In genomic region chr9:70503015-70503603, GRCm38 (mm10) we compare ENCODE assay signal across 8 mouse cellular contexts. TPM values are rescaled to one million over a fixed set of nuclear protein-coding genes. Genes with fewer than 3 reads are reported as not detected.
DNase-seq lines count a peak whose midpoint lies in the region; ATAC-seq and TF ChIP-seq lines count a peak whose summit lies in the region.

No protein-coding gene starts in this region.

- H3K9ac ChIP-seq in liver, embryonic 13.5 days = peak overlapping the region; percentile 97
- H3K9ac ChIP-seq in stomach, embryonic 16.5 days (ENCODE audit: low read length) = peak overlapping the region; percentile 98

- WGBS in liver, embryonic 13.5 days (ENCODE audit: insufficient replicate concordance) = under 1% methylated on average over 55 of the region's 70 CpGs
- under 1% methylated on average over 50 of the region's 70 CpGs for WGBS in stomach, embryonic 16.5 days

- no peaks in the 10 kb centered on the region for H3K36me3 ChIP-seq in testis, adult 2 months (ENCODE audit: control insufficient read depth, insufficient read depth, low read length)
- H3K36me3 ChIP-seq in liver, embryonic 13.5 days = peaks cover 10% of the 10 kb centered on the region
- no peaks in the 10 kb centered on the region for H3K36me3 ChIP-seq in stomach, embryonic 16.5 days (ENCODE audit: control insufficient read depth, insufficient read depth, low read length)

- no peaks in the 10 kb centered on the region for H3K27me3 ChIP-seq in testis, adult 2 months (ENCODE audit: control insufficient read depth, insufficient read depth, low read length)
- H3K27me3 ChIP-seq in liver, embryonic 13.5 days = no peaks in the 10 kb centered on the region
- no peaks in the 10 kb centered on the region for H3K27me3 ChIP-seq in stomach, embryonic 16.5 days (ENCODE audit: control insufficient read depth, insufficient read depth, low read length)

- H3K4me2 ChIP-seq in liver, embryonic 13.5 days = peak overlapping the region; percentile 75
- H3K4me2 ChIP-seq in stomach, embryonic 16.5 days (ENCODE audit: low read depth, low read length) = peak overlapping the region; percentile 66

- ATAC-seq in common myeloid progenitor, adult 5-6 weeks (replicated peaks; ENCODE audit: low read depth, poor library complexity, severe bottlenecking) = peak; percentile 50
- ATAC-seq in inflammation-experienced regulatory T-cells, adult 6 months = peak; percentile 26
- peak; percentile 84 for ATAC-seq in liver, embryonic 13.5 days (ENCODE audit: low read depth)
- ATAC-seq in stomach, embryonic 16.5 days (ENCODE audit: insufficient read depth, low FRiP score) = peak; percentile 87

- H3K9me3 ChIP-seq in liver, embryonic 13.5 days (replicated peaks) = no peaks in the 10 kb centered on the region
- no peaks in the 10 kb centered on the region for H3K9me3 ChIP-seq in stomach, embryonic 16.5 days (replicated peaks; ENCODE audit: control insufficient read depth, low read length)

- no peak for TF ChIP-seq POLR2A in testis, adult 2 months (IDR thresholded peaks at IDR 0.05; ENCODE audit: control insufficient read depth, low read depth, low read length)

- no peak for DNase-seq in testis, postnatal 14 days (ENCODE audit: low spot score)
- peak; percentile 71 for DNase-seq in gastrocnemius, postnatal 10 days
- peak; percentile 45 for DNase-seq in liver, embryonic 13.5 days
- DNase-seq in monocyte, adult 2 months (ENCODE audit: low read depth in 1 of 2, low spot score in 2 of 2) = peak; percentile 26 to 66

- peaks cover 2% of the 10 kb centered on the region; the same call in 1 of the 2 replicates for H3K4me1 ChIP-seq in testis, adult 2 months (ENCODE audit: control insufficient read depth, insufficient read depth, low read length)
- peaks cover 23% of the 10 kb centered on the region for H3K4me1 ChIP-seq in liver, embryonic 13.5 days (replicated peaks)
- peaks cover 11% of the 10 kb centered on the region for H3K4me1 ChIP-seq in stomach, embryonic 16.5 days (ENCODE audit: control insufficient read depth, insufficient read depth, low read length)

- peak overlapping the region; percentile 99 for H3K4me3 ChIP-seq in testis, adult 2 months (ENCODE audit: control insufficient read depth, low read depth, low read length)
- peak overlapping the region; percentile 94 for H3K4me3 ChIP-seq in liver, embryonic 13.5 days (replicated peaks)
- peak overlapping the region; percentile 95 for H3K4me3 ChIP-seq in stomach, embryonic 16.5 days (replicated peaks; ENCODE audit: low read length)

- peak overlapping the region; percentile 99 for H3K27ac ChIP-seq in testis, adult 2 months (ENCODE audit: control insufficient read depth, insufficient read depth, low read depth, low read length)
- peak overlapping the region; percentile 95 for H3K27ac ChIP-seq in liver, embryonic 13.5 days
- H3K27ac ChIP-seq in stomach, embryonic 16.5 days (ENCODE audit: low read length) = peak overlapping the region; percentile 98

- no peak for TF ChIP-seq CTCF in testis, adult 2 months (IDR thresholded peaks at IDR 0.05; ENCODE audit: control insufficient read depth, insufficient read depth, insufficient replicate concordance, low read depth, low read length)

RNA-seq across cellular contexts. Expression of gene Rnf111, which starts 0.4 kb away (rescaled TPM):
- polyA plus RNA-seq in testis, adult 2 months (2012; rRNA removed) = 25.7 and 26.9 TPM in 2 replicates
- total RNA-seq in common myeloid progenitor, adult 5-6 weeks (2017) = 31.3 and 38.7 TPM in 2 replicates
- total RNA-seq in gastrocnemius, postnatal 10 days (2021) = 10 to 100 TPM; 15.8 to 20.1 TPM
- polyA plus RNA-seq in inflammation-experienced regulatory T-cells, adult 6 months (2017; shearing (Covaris generic)) = 10 to 100 TPM; 21.1 to 29.6 (median 29.0) TPM
- 7.2 and 9.3 TPM in 2 replicates for polyA plus RNA-seq in liver, embryonic 13.5 days (2015; fragmentation: Nextera tagmentation; extraction: Ambion mirVana)
- polyA plus RNA-seq in stomach, embryonic 16.5 days (2015; fragmentation: Nextera tagmentation; extraction: Ambion mirVana) = 20.2 and 20.6 TPM in 2 replicates

RNA-seq across cellular contexts. Expression of gene Sltm, which starts 39.4 kb away (rescaled TPM):
- 32.3 and 34.5 TPM in 2 replicates for polyA plus RNA-seq in testis, adult 2 months (2012; rRNA removed)
- total RNA-seq in common myeloid progenitor, adult 5-6 weeks (2017) = 114 and 131 TPM in 2 replicates
- total RNA-seq in gastrocnemius, postnatal 10 days (2021) = 10 to 100 TPM; 21.4 to 26.5 TPM
- 100 to 1,000 TPM in 1 of 3 experiments, 10 to 100 TPM in 2; 63.4 to 116 (median 91.7) TPM for polyA plus RNA-seq in inflammation-experienced regulatory T-cells, adult 6 months (2017; shearing (Covaris generic))
- 20.6 and 23.6 TPM in 2 replicates for polyA plus RNA-seq in liver, embryonic 13.5 days (2015; fragmentation: Nextera tagmentation; extraction: Ambion mirVana)
- 47.1 and 49.6 TPM in 2 replicates for polyA plus RNA-seq in stomach, embryonic 16.5 days (2015; fragmentation: Nextera tagmentation; extraction: Ambion mirVana)

Comparison
In these comparisons a context has a peak if more than half of its experiments do, and no peak if none do; other contexts are left out.
1. ATAC-seq: peak in every context shown above with its lines; median percentile 87 in stomach, embryonic 16.5 days; 84 in liver, embryonic 13.5 days; 50 in common myeloid progenitor, adult 5-6 weeks; 26 in inflammation-experienced regulatory T-cells, adult 6 months.